Mouse (Mus musculus): ENCODE results near the gene Mapk10.

GRCm38 (mm10) chr5:102920199-102920598 lies 290.9 kb downstream of the Mapk10 start:
- TF ChIP-seq GATA1 (IDR thresholded peaks at IDR 0.05; ENCODE audit: borderline replicate concordance, low read length) (no peak), CTCF (IDR thresholded peaks at IDR 0.05; ENCODE audit: low read depth, low read length) (no peak), POLR2AphosphoS5 (IDR thresholded peaks at IDR 0.05; ENCODE audit: insufficient replicate concordance, low read depth, low read length) (no peak), TAL1 (conservative IDR thresholded peaks at IDR 0.05; ENCODE audit: low read depth, low read length) (no peak), GATA2 (IDR thresholded peaks at IDR 0.05; ENCODE audit: borderline replicate concordance, low read depth, low read length) (no peak)

All from G1E (cell line).